Mouse (Mus musculus) right cerebral cortex, postnatal 36 days (tissue): ENCODE data around the gene Strbp.

Experiments used
- DNase-seq, 2 experiments: peaks; one replicate each; pipeline ENCODE4 v3.0.0; 2022; ENCODE audit warnings: low spot score in 2 of 2, mixed read lengths in 1 of 2

Strbp gene

GRCm38 (mm10) chr2:37702301-37703172, 1.1 kb downstream of the Strbp start:
- DNase-seq: no peak

DNA sequence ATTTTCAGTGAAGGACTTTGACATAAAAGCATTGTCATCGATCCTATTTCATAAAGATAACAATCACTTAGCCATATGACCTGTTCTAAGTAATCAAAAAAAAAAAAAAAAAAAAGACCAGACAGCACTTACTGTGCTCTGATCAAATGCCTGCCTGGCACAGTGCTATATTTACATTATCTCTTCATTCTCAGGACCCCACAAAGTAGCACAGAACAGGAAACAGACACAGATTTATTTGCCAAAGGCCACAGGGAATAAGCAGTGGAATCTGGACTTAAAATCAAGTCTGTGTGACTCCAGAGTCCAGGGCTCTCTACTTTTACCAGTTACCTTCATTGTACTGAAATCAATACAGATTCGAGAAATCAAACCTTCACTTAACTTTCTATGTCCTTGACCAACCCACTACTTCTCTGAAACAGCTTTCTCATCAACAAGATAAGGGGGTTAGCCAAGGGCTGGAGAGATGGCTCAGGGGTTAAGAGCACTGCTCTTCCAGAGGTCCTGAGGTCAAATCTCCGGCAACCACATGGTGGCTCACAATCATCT, 14.5 kb downstream of the Strbp start:
- DNase-seq: no peak

DNA sequence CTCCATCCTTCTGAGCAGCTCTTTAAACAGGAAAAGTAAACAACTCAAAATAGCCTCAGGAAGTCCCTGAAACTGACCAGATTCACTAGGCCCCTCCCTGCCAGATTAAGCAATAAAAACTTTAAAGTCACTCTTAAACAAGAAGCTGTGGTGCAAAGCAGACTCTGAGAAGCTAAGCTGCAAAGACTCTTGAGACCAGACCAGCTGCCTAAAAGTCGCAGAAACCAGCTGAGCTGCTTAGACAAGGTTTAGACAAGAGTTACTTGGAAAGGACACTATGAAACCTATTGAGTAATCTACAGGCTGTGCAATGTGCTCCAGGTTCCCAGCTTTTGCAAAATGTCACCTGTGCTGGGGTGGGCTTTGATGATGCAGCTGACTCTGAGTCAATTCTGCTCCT, 16.6 kb downstream of the Strbp start:
- DNase-seq: no peak

GRCm38 (mm10) chr2:37684864-37685263, 18.8 kb downstream of the Strbp start:
- DNase-seq: no peak

- no peak for DNase-seq
These were observed 21.4 kb downstream of the Strbp start for GRCm38 (mm10) chr2:37682197-37682811.

- DNase-seq: no peak
These were observed 52.6 kb downstream of the Strbp start for GRCm38 (mm10) chr2:37651086-37651485.

GRCm38 (mm10) chr2:37649590-37649989, 54.1 kb downstream of the Strbp start:
- no peak for DNase-seq

GRCm38 (mm10) chr2:37648966-37649365, 54.7 kb downstream of the Strbp start:
- no peak for DNase-seq

GRCm38 (mm10) chr2:37623343-37623742, 80.3 kb downstream of the Strbp start:
- no peak for DNase-seq

DNA sequence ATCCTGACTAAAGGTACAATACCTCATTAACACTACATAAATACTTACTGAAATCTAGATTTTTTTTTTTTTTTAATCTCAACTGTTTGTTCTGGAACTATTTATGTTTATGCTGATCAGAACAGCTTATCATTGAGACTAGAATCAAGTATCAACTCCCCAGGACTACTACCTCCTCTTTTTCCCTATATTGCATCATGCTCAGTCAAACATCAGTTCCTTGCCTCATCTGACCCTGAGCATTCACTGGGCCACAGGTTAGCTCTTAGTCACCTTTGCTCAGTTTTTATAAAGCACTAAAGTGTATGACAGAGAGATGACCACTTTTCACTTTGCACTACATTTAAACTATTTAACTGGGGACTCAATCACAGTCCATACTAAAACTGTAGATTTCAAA, 115.7 kb downstream of the Strbp start:
- no peak for DNase-seq

DNA sequence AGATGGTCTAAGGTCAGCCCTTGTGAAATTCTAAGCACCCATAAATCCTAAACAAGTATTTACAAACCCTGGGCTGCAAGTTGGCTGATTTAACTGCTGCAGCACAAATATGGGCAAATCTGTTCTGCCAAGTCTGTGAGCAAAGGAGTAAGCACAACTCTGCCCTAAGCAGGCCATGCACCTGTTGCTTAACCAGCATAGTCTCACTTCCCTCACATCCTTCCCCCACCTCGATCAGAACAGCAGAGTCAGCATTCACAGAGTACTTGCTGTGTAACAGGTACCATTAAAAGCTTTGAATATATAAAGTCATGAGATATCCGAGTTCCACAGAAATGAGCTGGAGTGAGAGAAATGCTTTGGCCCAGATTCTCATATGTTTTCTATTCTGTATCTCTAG, 125.5 kb downstream of the Strbp start:
- no peak for DNase-seq

GRCm38 (mm10) chr2:37576661-37577060, 127.0 kb downstream of the Strbp start:
- DNase-seq: no peak

GRCm38 (mm10) chr2:37572141-37572540, 131.5 kb downstream of the Strbp start:
- no peak for DNase-seq

GRCm38 (mm10) chr2:37570703-37571102, 133.0 kb downstream of the Strbp start:
- no peak for DNase-seq

DNA sequence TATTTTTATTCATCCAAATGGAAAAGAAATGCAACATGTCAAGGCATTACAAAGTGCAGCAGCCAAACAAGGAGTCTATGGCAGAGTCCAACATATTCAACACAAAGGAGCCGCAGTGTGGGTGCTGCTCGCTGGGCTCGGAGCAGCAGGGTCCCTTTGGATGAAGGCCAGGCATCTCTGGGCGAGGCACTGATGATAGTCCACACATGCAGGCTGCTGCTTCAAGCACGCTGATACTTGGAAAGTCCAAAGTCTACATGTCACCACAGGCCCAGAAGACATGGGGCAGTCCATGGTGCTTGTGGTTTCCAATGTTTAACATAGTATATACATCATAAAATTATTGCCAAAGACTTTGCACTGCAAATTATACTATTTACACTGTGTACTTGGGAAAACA, 133.8 kb downstream of the Strbp start:
- DNase-seq: no peak

GRCm38 (mm10) chr2:37566035-37566434, 137.6 kb downstream of the Strbp start:
- no peak for DNase-seq

- DNase-seq: no peak
These were observed 138.1 kb downstream of the Strbp start for GRCm38 (mm10) chr2:37565579-37565978.

GRCm38 (mm10) chr2:37556366-37556765, 147.3 kb downstream of the Strbp start:
- DNase-seq: no peak

DNA sequence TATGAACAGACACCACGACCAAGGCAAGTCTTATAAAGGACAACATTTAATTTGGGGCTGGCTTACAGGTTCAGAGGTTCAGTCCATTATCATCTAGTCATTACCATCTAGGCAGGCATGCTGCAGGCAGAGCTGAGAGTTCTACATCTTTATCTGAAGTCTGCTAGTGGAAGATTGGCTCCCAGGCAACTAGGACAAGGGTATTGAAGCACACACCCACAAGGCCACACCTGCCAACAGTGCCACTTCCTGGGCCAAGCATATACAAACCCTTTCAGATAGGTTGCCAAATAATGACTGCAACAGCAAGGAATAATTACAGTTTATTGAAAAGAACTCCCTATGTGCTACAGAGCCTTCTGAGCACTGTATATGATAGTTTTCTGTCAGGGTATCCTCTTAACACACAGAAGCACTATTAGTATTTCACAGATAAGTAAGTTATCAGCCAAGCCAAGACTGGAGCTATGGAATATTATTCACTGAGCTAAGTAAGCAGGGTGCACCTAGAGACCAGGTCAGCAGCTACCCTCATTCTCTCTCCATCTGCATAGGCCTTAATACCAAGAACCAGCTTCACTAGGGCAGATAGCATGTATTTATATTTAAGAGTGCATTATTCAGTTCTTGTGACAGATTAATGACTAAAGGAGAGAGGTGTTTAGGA, 154.2 kb downstream of the Strbp start:
- DNase-seq: no peak

DNA sequence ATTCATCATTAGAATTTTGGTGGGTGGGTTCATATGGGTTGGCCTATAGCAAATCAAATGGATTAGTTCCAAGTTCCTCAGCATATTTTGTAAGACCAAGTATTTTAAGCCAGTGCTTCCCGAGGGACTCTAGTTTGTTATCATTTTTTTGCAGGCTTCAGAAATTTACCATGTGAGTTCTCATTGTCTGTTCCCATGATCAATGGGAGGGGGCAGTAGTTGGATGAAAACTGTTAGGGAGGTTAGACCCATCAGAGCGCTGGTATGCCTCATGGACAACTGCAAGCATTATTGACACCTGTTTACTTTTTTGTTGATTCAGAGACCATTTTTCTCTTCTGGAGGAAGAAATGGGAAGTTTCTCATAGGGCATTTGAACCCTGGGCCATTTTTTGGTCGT, 172.0 kb downstream of the Strbp start:
- no peak for DNase-seq

DNA sequence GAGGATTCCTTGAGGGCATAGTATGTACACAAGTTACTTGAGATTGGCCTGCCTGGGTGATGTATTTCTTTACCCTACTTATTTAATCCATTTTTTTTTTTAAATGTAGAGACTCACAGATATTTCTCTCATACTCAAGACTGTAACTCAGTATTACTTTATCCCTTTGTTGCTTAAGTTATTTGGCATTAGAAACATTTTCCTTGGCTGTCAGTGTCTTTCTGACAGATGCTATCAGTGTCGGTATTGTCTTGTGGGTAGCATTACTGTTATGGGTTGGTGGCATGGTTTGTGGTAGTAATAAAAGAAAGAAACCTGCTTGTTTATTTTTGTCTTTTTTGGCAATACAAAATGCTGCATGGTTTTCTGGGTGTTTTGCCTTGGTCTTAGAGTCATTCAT, 172.9 kb downstream of the Strbp start:
- no peak for DNase-seq

GRCm38 (mm10) chr2:37529397-37529796, 174.3 kb downstream of the Strbp start:
- DNase-seq: no peak
